Mouse (Mus musculus) CH12.LX (cell line): ENCODE measurements at regions not wholly inside any gene's neighbourhood (a gene's known extent, or its start where the extent isn't known, plus 50 kb on each side); places are given as distances from the start of the nearest gene placed in this dataset.

Experiments
- E2F4 ChIP-seq: IDR thresholded peaks from 2 replicates; pipeline ENCODE4 v1.6.1; 2011; ENCODE audit warnings: low read depth, low read length, improper control_type of control experiment; ENCODE audit not compliant: insufficient replicate concordance
- TBP ChIP-seq: conservative IDR thresholded peaks from 2 replicates; pipeline ENCODE4 v1.6.1; 2011; ENCODE audit warnings: low read depth, low read length, improper control_type of control experiment

DNA sequence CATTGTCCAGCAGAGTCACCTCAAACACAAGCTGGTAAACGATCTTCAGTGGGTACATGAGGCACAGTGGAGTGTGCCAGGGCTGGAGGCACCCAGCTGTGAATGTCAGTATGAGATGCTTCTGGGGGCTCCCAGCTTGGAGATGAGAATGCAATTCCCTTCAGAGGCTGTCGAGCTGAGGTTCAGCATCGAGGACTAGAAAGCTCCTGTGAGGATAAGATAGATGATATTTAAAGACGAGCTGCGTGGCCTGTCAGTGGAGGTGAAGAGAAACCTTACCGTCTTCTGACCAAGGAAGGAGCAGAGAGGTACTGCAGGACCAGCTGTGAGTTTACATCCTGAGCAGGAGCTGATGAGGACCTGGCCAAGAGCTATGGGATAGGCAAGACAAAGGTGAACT is 52.4 kb upstream of the Six3 start:
- TF ChIP-seq E2F4 = no peak
- TF ChIP-seq TBP = no peak
